Comparison of ENCODE assay signal across 7 mouse cellular contexts in the genomic region with DNA sequence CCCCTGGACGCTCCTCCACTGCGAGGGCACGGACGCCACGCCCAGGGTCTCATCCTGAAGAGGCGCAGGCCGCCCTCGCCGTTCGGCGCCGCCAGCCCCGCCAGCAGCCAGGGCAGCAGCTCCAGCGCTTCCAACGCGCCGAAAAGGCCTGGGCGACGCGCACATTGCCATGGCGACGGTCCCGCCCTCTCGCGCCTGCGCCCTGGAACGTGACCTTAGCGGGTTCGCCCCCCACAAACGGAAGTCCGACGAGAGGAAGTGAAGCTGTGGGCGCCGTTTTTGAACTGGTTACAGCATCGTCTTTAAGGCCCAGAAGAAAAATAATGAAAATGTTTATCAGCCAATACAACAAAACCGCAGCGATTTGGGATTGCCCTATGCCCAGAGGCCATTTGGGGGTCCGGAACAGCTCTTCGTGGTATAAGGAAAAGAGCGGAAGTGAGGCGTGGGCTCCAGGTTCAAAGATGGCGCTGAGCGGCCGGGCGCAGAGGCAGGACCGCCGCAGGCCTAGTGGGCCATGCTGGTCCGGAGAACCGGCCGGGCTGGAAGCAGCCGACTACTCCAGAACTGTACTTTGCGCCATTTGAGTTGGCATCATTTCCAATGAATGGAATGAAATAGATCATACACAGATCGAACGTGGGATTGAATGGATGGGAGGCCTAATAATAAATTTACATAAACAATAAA. TPM values are rescaled to one million over a fixed set of nuclear protein-coding genes. Genes with fewer than 3 reads are reported as not detected.
DNase-seq lines count a peak whose midpoint lies in the region; ATAC-seq lines count a peak whose summit lies in the region.

Gene Wdr34 (minus strand): TSS at position 183 of the 690 bp plus-strand sequence.

- H3K4me1 ChIP-seq in embryonic facial prominence, embryonic 10.5 days, result 0 out of 2 replicates have a peak, but pooled peaks cover 7% of the 10 kb centered on the region
- H3K4me1 ChIP-seq in limb, embryonic 11.5 days (ENCODE audit: control insufficient read depth, insufficient read depth, low read length), result no peaks in the 10 kb centered on the region
- peaks cover 11% of the 10 kb centered on the region for H3K4me1 ChIP-seq in midbrain, embryonic 14.5 days (ENCODE audit: control insufficient read depth, insufficient read depth, low read length)

- H3K36me3 ChIP-seq in embryonic facial prominence, embryonic 10.5 days (replicated peaks), result peaks cover 21% of the 10 kb centered on the region
- no peaks in the 10 kb centered on the region for H3K36me3 ChIP-seq in limb, embryonic 11.5 days (ENCODE audit: control insufficient read depth, insufficient read depth, low read length)
- H3K36me3 ChIP-seq in midbrain, embryonic 14.5 days (ENCODE audit: control insufficient read depth, insufficient read depth, low read length), result peaks cover 7% of the 10 kb centered on the region; the same call in 1 of the 2 replicates

- peak within 1 kb of the TSS; percentile 69 for H3K4me3 ChIP-seq in embryonic facial prominence, embryonic 10.5 days
- peak within 1 kb of the TSS; percentile 59 for H3K4me3 ChIP-seq in limb, embryonic 11.5 days (ENCODE audit: low read depth, low read length)
- H3K4me3 ChIP-seq in midbrain, embryonic 14.5 days (replicated peaks; ENCODE audit: low read depth, low read length), result peak within 1 kb of the TSS; percentile 66

- H3K27me3 ChIP-seq in embryonic facial prominence, embryonic 10.5 days (replicated peaks; ENCODE audit: low read depth, poor library complexity, severe bottlenecking), result no peaks in the 10 kb centered on the region
- H3K27me3 ChIP-seq in limb, embryonic 11.5 days (ENCODE audit: control insufficient read depth, insufficient read depth, low read length), result no peaks in the 10 kb centered on the region
- H3K27me3 ChIP-seq in midbrain, embryonic 14.5 days (ENCODE audit: control insufficient read depth, insufficient read depth, low read length), result no peaks in the 10 kb centered on the region

- DNase-seq in adrenal gland, postnatal 10 days, result peak; percentile 99
- peak; percentile 98 for DNase-seq in embryonic facial prominence, embryonic 10.5 days (ENCODE audit: low spot score)
- peak; percentile 99 for DNase-seq in kidney, adult 18-20 months
- DNase-seq in limb, embryonic 11.5 days (ENCODE audit: low spot score), result peak; percentile 99
- peak; percentile 99 for DNase-seq in midbrain, embryonic 14.5 days
- DNase-seq in spleen, adult 18-20 months, result peak; percentile 94 to 98

- ATAC-seq in granulocyte monocyte progenitor cell, adult 5-6 weeks (replicated peaks; ENCODE audit: poor library complexity, severe bottlenecking), result peak; percentile 93
- peak; percentile 84 for ATAC-seq in limb, embryonic 11.5 days (ENCODE audit: insufficient number of reproducible peaks, low FRiP score, low TSS enrichment, low read depth)
- ATAC-seq in midbrain, embryonic 14.5 days (ENCODE audit: low FRiP score, low TSS enrichment), result peak; percentile 93

- H3K9me3 ChIP-seq in embryonic facial prominence, embryonic 10.5 days, result no peaks in the 10 kb centered on the region
- H3K9me3 ChIP-seq in limb, embryonic 11.5 days (ENCODE audit: control insufficient read depth, low read length), result no peaks in the 10 kb centered on the region
- no peaks in the 10 kb centered on the region for H3K9me3 ChIP-seq in midbrain, embryonic 14.5 days (ENCODE audit: control insufficient read depth, low read length)

- H3K4me2 ChIP-seq in limb, embryonic 11.5 days (ENCODE audit: low read depth, severe bottlenecking), result peak within 1 kb of the TSS; percentile 66
- H3K4me2 ChIP-seq in midbrain, embryonic 14.5 days (ENCODE audit: low read length), result peak within 1 kb of the TSS; percentile 61

- WGBS in embryonic facial prominence, embryonic 10.5 days, result under 1% methylated on average over 54 of the region's 54 CpGs
- WGBS in limb, embryonic 11.5 days, result 1% methylated on average over 54 of the region's 54 CpGs
- WGBS in midbrain, embryonic 14.5 days, result under 1% methylated on average over 54 of the region's 54 CpGs

- peak within 1 kb of the TSS; percentile 76 for H3K9ac ChIP-seq in limb, embryonic 11.5 days (ENCODE audit: low read length)
- peak within 1 kb of the TSS; percentile 69 for H3K9ac ChIP-seq in midbrain, embryonic 14.5 days (replicated peaks; ENCODE audit: low read length)

- peak within 1 kb of the TSS; percentile 90 for H3K27ac ChIP-seq in embryonic facial prominence, embryonic 10.5 days (replicated peaks)
- peak within 1 kb of the TSS; percentile 87 for H3K27ac ChIP-seq in limb, embryonic 11.5 days (replicated peaks; ENCODE audit: low read depth, low read length)
- H3K27ac ChIP-seq in midbrain, embryonic 14.5 days (replicated peaks; ENCODE audit: low read depth, low read length), result peak within 1 kb of the TSS; percentile 96

RNA-seq across cellular contexts. Expression of gene Wdr34, which starts in this region (rescaled TPM):
- total RNA-seq in adrenal gland, postnatal 10 days (2021), result 10 to 100 TPM; 20.1 to 24.4 TPM
- 29.4 and 32.9 TPM in 2 replicates for polyA plus RNA-seq in embryonic facial prominence, embryonic 10.5 days (2016; fragmentation: Nextera tagmentation; extraction: Ambion mirVana)
- total RNA-seq in granulocyte monocyte progenitor cell, adult 5-6 weeks (2014; fragmentation: Nextera tagmentation), result 21.9 and 23.1 TPM in 2 replicates
- 11.5 and 14.1 TPM in 2 replicates for total RNA-seq in granulocyte monocyte progenitor cell, adult 5-6 weeks (2017)
- 32.6 and 32.8 TPM in 2 replicates for polyA plus RNA-seq in limb, embryonic 11.5 days (2014; fragmentation: Nextera tagmentation; extraction: Ambion mirVana)
- polyA plus RNA-seq in midbrain, embryonic 14.5 days (2014; fragmentation: Nextera tagmentation; extraction: Ambion mirVana), result 62.9 and 80.2 TPM in 2 replicates

Comparison
In these comparisons a context has a peak if more than half of its experiments do, and no peak if none do; other contexts are left out.
1. Peak in every context shown above with its lines: DNase-seq, ATAC-seq, H3K4me3 ChIP-seq and H3K27ac ChIP-seq.